Mouse (Mus musculus): ENCODE measurements around the gene Tbl1x. TPM values are rescaled to one million over a fixed set of nuclear protein-coding genes. Genes with fewer than 3 reads are reported as not detected.
"Not testable (repeated sequence)": the region's sequence is repeated elsewhere in the genome, so short reads cannot be mapped to it uniquely, and the experiment has no call there.

Gene Tbl1x
- polyA plus RNA-seq, 1 experiment from 2014 or later = 44.0 TPM

GRCm38 (mm10) chrX:77511994-77512485 is 1.2 kb downstream of the Tbl1x start:
- H3K27me3 ChIP-seq = no peaks in the 10 kb centered on the region
- H3K36me3 ChIP-seq = no peaks in the 10 kb centered on the region
- peak overlapping the region; percentile 61 for H3K4me3 ChIP-seq
- no peaks in the 10 kb centered on the region for H3K9me3 ChIP-seq
- H3K4me1 ChIP-seq (replicated peaks) = peaks cover 18% of the 10 kb centered on the region
- H3K9ac ChIP-seq = peak overlapping the region; percentile 82
- WGBS = 11% methylated on average over 12 of the region's 12 CpGs
- peak overlapping the region; percentile 97 for H3K27ac ChIP-seq
- peak overlapping the region; percentile 62 for H3K4me2 ChIP-seq
- no peak for ATAC-seq (ENCODE audit: low FRiP score)

- Histone ChIP-seq H3K4me3 (no peak overlapping the region), H3K9ac (no peak overlapping the region), H3K27me3 (no peaks in the 10 kb centered on the region), H3K9me3 (no peaks in the 10 kb centered on the region), H3K4me2 (no peak overlapping the region), H3K4me1 (replicated peaks) (peaks cover 11% of the 10 kb centered on the region), H3K36me3 (no peaks in the 10 kb centered on the region), H3K27ac (no peak overlapping the region)
- ATAC-seq (ENCODE audit: low FRiP score) = no peak
- 46% methylated on average over 8 of the region's 8 CpGs for WGBS
These were observed 6.7 kb downstream of the Tbl1x start for GRCm38 (mm10) chrX:77517274-77518085.

GRCm38 (mm10) chrX:77518929-77519328 is 8.1 kb downstream of the Tbl1x start:
- WGBS = 95% methylated on average over 1 of the region's 1 CpGs
- H3K27ac ChIP-seq = no peak overlapping the region
- H3K4me1 ChIP-seq (replicated peaks) = peaks cover 15% of the 10 kb centered on the region; the same call in 1 of the 2 replicates
- H3K9ac ChIP-seq = no peak overlapping the region
- H3K9me3 ChIP-seq = no peaks in the 10 kb centered on the region
- no peaks in the 10 kb centered on the region for H3K36me3 ChIP-seq
- no peak overlapping the region for H3K4me2 ChIP-seq
- H3K4me3 ChIP-seq = no peak overlapping the region
- no peaks in the 10 kb centered on the region for H3K27me3 ChIP-seq
- ATAC-seq (ENCODE audit: low FRiP score) = no peak

GRCm38 (mm10) chrX:77522842-77523375 is 12.1 kb downstream of the Tbl1x start:
- Histone ChIP-seq H3K9ac (no peak overlapping the region), H3K36me3 (no peaks in the 10 kb centered on the region), H3K9me3 (no peaks in the 10 kb centered on the region), H3K4me3 (no peak overlapping the region), H3K4me2 (no peak overlapping the region), H3K27ac (no peak overlapping the region), H3K4me1 (replicated peaks) (0 out of 2 replicates have a peak, but pooled peaks cover 11% of the 10 kb centered on the region), H3K27me3 (no peaks in the 10 kb centered on the region)
- WGBS = 36% methylated on average over 3 of the region's 3 CpGs
- no peak for ATAC-seq (ENCODE audit: low FRiP score)

- Histone ChIP-seq H3K4me2 (no peak overlapping the region), H3K36me3 (no peaks in the 10 kb centered on the region)
These were observed 14.4 kb downstream of the Tbl1x start for GRCm38 (mm10) chrX:77525179-77525578.

GRCm38 (mm10) chrX:77528401-77528800 is 17.6 kb downstream of the Tbl1x start:
- Histone ChIP-seq H3K4me2 (no peak overlapping the region), H3K27me3 (no peaks in the 10 kb centered on the region), H3K9me3 (no peaks in the 10 kb centered on the region), H3K4me1 (replicated peaks) (0 out of 2 replicates have a peak, but pooled peaks cover 4% of the 10 kb centered on the region), H3K27ac (no peak overlapping the region), H3K9ac (no peak overlapping the region), H3K36me3 (no peaks in the 10 kb centered on the region), H3K4me3 (no peak overlapping the region)
- WGBS = 95% methylated on average over 1 of the region's 1 CpGs
- ATAC-seq (ENCODE audit: low FRiP score) = no peak

More at GRCm38 (mm10) chrX:77525179-77525578, 14.4 kb downstream of the Tbl1x start:
- H3K27ac ChIP-seq = no peak overlapping the region
- H3K27me3 ChIP-seq = no peaks in the 10 kb centered on the region
- H3K4me3 ChIP-seq = no peak overlapping the region
- H3K4me1 ChIP-seq (replicated peaks) = 0 out of 2 replicates have a peak, but pooled peaks cover 11% of the 10 kb centered on the region
- H3K9me3 ChIP-seq = no peaks in the 10 kb centered on the region
- no peak overlapping the region for H3K9ac ChIP-seq
- 17% methylated on average over 1 of the region's 1 CpGs for WGBS
- no peak for ATAC-seq (ENCODE audit: low FRiP score)

GRCm38 (mm10) chrX:77530997-77531396 is 20.2 kb downstream of the Tbl1x start:
- H3K4me2 ChIP-seq = no peak overlapping the region
- no peaks in the 10 kb centered on the region for H3K9me3 ChIP-seq
- no peaks in the 10 kb centered on the region for H3K27me3 ChIP-seq
- H3K27ac ChIP-seq = no peak overlapping the region
- WGBS = 88% methylated on average over 2 of the region's 5 CpGs
- no peaks in the 10 kb centered on the region for H3K36me3 ChIP-seq
- H3K9ac ChIP-seq = no peak overlapping the region
- no peaks in the 10 kb centered on the region for H3K4me1 ChIP-seq (replicated peaks)
- no peak overlapping the region for H3K4me3 ChIP-seq
- ATAC-seq (ENCODE audit: low FRiP score) = no peak

GRCm38 (mm10) chrX:77533922-77534321 is 23.1 kb downstream of the Tbl1x start:
- WGBS = 84% methylated on average over 2 of the region's 2 CpGs
- H3K4me2 ChIP-seq = no peak overlapping the region

GRCm38 (mm10) chrX:77539770-77540169 is 29.0 kb downstream of the Tbl1x start:
- not testable (repeated sequence) for ATAC-seq (ENCODE audit: low FRiP score); H3K9me3 ChIP-seq; H3K36me3 ChIP-seq; H3K27ac ChIP-seq; H3K9ac ChIP-seq; H3K4me2 ChIP-seq; H3K27me3 ChIP-seq; H3K4me1 ChIP-seq (replicated peaks); H3K4me3 ChIP-seq
- WGBS = 85% methylated on average over 4 of the region's 4 CpGs

More at GRCm38 (mm10) chrX:77533922-77534321, 23.1 kb downstream of the Tbl1x start:
- Histone ChIP-seq H3K4me1 (replicated peaks) (no peaks in the 10 kb centered on the region), H3K9ac (no peak overlapping the region), H3K9me3 (no peaks in the 10 kb centered on the region), H3K27me3 (no peaks in the 10 kb centered on the region), H3K4me3 (no peak overlapping the region), H3K36me3 (no peaks in the 10 kb centered on the region), H3K27ac (no peak overlapping the region)
- no peak for ATAC-seq (ENCODE audit: low FRiP score)

GRCm38 (mm10) chrX:77544003-77544402 is 33.2 kb downstream of the Tbl1x start:
- H3K4me2 ChIP-seq = no peak overlapping the region
- no peaks in the 10 kb centered on the region for H3K9me3 ChIP-seq
- no peaks in the 10 kb centered on the region for H3K4me1 ChIP-seq (replicated peaks)
- no peak overlapping the region for H3K4me3 ChIP-seq
- no peak overlapping the region for H3K9ac ChIP-seq
- no peak overlapping the region for H3K27ac ChIP-seq
- no peak for ATAC-seq (ENCODE audit: low FRiP score)
- H3K36me3 ChIP-seq = no peaks in the 10 kb centered on the region
- no peaks in the 10 kb centered on the region for H3K27me3 ChIP-seq

GRCm38 (mm10) chrX:77544550-77544949 is 33.7 kb downstream of the Tbl1x start:
- Histone ChIP-seq H3K4me1 (replicated peaks) (no peaks in the 10 kb centered on the region), H3K9ac (no peak overlapping the region), H3K9me3 (no peaks in the 10 kb centered on the region), H3K27me3 (no peaks in the 10 kb centered on the region), H3K4me3 (no peak overlapping the region), H3K4me2 (no peak overlapping the region), H3K27ac (no peak overlapping the region), H3K36me3 (no peaks in the 10 kb centered on the region)
- no peak for ATAC-seq (ENCODE audit: low FRiP score)
- 71% methylated on average over 4 of the region's 4 CpGs for WGBS

- Histone ChIP-seq H3K4me1 (replicated peaks) (no peaks in the 10 kb centered on the region), H3K27ac (no peak overlapping the region), H3K9me3 (no peaks in the 10 kb centered on the region), H3K4me2 (no peak overlapping the region), H3K27me3 (no peaks in the 10 kb centered on the region), H3K9ac (no peak overlapping the region), H3K4me3 (no peak overlapping the region), H3K36me3 (no peaks in the 10 kb centered on the region)
- no peak for ATAC-seq (ENCODE audit: low FRiP score)
These were observed 34.7 kb downstream of the Tbl1x start for GRCm38 (mm10) chrX:77545362-77546078.

Measured in hindbrain, embryonic 13.5 days (tissue).